Mouse (Mus musculus) frontal cortex, postnatal 10 days (tissue): Measurements from ENCODE around the gene Rab10.
A peak's percentile ranks its signal among the peaks of the same experiment; 100 is the strongest.

Experiments used
- DNase-seq, 2 experiments: peaks; one replicate each; pipeline ENCODE4 v3.0.0; 2022; ENCODE audit warnings: low spot score in 2 of 2, mixed read lengths in 1 of 2

Rab10 gene

GRCm38 (mm10) chr12:3296056-3296455 is 13.7 kb downstream of the Rab10 start:
- no peak for DNase-seq

DNA sequence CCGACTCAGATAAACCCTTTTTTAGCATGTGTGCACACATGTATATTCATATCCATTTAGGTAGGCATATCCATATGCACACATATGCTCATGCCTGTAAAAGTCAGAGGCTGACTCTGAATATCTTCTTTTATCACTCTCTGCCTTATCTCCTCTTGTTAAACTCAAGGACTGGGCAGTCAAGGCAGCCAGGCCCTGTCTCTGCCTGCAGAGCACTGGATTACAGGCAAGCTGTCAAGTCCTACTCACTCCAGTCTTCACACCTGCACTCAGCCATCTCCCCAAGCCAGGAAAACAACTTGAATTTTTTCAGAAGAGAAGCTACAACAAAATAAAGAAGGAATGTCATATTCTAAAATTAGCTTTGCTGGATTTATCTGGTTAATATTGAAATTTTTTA is 17.9 kb downstream of the Rab10 start:
- no peak for DNase-seq

DNA sequence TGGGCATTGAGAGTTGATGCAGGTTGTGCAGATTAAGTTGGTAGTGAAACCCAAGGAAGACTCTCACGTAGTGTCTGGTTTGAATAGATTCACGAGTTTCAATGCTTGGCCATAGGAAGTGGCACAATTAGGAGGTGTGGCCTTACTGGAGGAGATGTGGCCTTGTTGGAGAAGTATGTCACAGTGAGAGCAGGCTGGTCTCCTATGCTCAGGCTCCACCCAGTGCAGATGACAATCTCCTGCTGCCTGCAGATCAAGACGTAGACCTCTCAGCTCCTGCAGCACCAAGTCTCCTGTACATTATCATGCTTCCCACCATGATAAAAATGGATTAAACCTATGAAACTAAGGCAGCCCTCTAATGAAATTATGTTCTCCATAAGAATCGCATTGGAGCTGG is 18.7 kb downstream of the Rab10 start:
- no peak for DNase-seq

DNA sequence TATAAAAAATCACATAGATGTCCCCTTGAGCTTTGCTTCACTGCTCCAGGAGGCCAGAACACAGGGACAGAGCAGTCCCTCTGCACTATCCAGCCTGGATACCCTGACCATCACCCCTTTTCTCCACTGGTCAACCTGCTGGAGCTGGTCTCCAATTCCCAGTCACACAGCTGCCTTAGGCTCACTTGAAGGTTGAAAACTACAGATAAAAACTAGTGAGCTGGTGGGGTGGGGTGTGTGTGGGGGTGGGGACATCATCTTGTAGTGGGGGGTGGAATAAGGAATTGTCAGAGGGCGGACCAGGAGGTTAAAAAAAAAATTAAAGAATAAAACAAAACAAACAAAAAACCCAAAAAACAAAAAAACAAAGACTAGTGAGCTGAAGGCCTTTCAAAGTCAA is 21.3 kb downstream of the Rab10 start:
- no peak for DNase-seq

DNA sequence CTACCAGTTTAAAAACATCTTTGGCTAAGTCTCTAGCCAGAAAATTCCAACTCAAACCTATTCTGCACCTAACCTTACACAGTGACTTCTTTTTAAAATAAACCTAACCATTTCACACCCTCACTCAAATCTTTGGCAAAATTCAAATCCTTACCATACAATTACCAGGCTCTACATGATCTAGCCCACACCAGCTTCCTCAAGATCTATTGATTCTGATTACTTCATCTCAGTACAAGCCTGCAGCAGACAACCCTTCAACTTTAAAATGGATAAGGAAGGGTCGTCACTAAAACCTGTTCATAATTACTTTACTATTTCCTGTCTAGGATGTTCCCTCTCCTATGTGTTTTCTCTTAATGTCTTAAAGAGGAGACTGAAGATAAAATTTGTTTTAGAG is 23.9 kb downstream of the Rab10 start:
- DNase-seq: no peak

GRCm38 (mm10) chr12:3285377-3285776 is 24.4 kb downstream of the Rab10 start:
- DNase-seq: no peak

GRCm38 (mm10) chr12:3284463-3284862 is 25.3 kb downstream of the Rab10 start:
- DNase-seq: no peak

- no peak for DNase-seq
These were observed 25.8 kb downstream of the Rab10 start for GRCm38 (mm10) chr12:3283829-3284440.

DNA sequence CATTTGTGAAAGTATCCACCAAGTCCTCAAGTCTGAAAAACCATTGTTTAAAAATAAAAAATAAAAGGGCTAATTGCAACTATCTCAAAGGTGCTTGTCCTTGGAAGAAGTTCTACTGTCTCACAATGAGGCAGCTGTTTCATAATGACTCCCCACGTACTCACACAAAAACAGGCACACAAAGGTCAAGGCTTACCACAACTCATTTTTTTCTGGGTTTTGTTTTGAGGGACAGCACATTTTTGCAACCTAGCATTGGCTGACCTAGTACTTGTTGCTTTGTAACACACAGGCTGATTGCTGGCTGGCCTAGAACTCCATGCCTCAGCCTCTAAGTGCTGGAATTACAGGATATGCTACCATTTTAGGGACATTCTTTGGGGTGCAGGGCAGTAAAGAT is 26.8 kb downstream of the Rab10 start:
- no peak for DNase-seq

- DNase-seq: no peak
These were observed 27.2 kb downstream of the Rab10 start for GRCm38 (mm10) chr12:3282520-3282919.

DNA sequence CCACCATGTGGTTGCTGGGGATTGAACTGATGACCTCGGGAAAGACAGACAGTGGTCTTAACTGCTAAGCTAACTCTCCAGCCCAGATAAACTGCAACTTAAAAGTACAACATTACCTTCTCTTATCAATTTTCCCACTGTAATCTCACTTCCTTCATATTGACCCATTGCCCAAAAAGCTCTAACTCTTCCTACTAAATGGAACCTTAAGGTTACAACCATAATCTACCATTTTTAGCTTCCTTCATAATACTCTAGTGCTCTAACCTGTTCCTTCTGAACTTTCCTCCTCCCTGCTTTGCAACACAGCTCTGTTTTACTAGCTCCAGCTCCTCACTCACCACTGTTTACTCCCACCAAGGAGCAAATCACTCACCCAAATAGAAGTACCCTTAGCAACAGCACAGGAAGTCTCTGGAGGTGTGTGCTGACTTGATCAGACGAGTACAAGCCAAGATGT is 30.9 kb downstream of the Rab10 start:
- no peak for DNase-seq

DNA sequence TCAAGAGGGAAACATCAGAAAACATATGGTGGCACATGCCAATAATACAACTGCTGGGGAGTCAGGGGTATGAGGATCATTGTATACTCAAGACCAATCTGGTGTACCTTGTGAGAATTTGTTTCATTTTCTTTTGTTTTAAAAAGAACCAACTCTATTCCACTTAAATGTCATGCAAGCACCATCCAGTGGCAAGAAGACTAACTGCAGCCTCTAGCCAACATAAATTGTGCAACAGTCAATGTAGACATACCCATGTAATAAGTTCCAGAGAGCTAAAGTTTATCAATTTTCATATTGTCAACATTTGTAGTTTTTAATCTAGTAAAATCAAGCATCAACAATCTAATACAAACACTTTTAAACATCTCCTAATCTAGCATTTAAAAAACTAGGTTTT is 39.0 kb downstream of the Rab10 start:
- DNase-seq: no peak

DNA sequence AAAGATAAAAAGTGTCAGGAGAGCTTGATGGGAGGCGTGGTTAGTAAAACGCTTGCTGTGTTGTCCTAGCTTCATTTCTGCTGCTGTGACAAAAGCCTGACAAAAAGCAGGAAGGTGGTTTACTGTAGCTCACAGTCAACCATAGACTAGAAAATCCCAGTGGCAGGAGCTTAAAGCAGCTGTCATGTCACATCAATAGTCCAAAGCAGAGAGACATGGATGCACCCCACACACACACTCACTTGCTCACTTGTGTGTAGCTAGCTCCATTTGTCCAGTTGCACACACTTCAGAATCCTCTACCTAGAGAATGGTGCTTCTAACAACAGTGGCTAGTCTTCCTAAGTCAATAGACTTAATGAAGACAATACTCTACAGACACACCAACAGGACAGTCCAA is 42.4 kb downstream of the Rab10 start:
- no peak for DNase-seq

GRCm38 (mm10) chr12:3265188-3265587 is 44.6 kb downstream of the Rab10 start:
- no peak for DNase-seq

- no peak for DNase-seq
These were observed 45.3 kb downstream of the Rab10 start for GRCm38 (mm10) chr12:3264449-3264848.

- DNase-seq: no peak
These were observed 48.2 kb downstream of the Rab10 start for GRCm38 (mm10) chr12:3261596-3261995.

GRCm38 (mm10) chr12:3255966-3256365 is 53.8 kb downstream of the Rab10 start:
- DNase-seq: no peak

DNA sequence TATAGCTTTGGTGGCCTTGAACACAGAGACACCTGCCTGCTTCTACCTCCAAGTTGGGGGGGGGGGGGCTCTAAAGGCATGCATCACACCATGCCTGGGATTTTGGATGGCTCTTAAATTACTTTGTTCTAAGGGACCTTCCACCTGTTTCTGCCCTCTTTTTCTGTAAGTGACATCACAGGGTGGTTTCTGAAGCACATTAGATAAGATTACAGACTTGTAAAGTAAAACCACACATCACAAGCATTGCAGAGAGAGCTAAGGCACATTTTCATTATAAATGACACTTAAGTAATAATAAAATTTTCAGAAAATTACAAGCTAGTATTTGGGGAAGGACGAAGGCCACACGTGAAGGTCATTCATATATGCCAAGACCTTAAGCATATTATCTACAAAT is 54.3 kb downstream of the Rab10 start:
- no peak for DNase-seq

DNA sequence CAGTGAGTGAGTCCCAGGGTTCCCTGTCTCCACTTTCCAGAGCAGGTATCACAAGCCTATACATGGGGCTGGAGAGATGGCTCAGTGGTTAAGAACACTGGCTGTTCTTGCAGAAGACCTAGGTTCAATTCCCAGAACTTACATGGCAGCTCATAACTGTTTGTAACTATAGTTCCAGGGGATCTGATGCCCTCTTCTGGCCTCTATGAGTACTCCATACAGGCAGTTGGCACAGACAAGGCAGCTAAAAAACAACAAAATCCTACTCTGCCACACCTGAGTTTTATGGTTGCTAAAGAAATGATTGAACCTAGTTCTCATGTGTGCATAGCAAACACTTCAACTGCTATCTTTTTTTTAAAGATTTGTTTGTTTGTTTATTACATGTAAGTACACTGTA is 56.2 kb downstream of the Rab10 start:
- no peak for DNase-seq

DNA sequence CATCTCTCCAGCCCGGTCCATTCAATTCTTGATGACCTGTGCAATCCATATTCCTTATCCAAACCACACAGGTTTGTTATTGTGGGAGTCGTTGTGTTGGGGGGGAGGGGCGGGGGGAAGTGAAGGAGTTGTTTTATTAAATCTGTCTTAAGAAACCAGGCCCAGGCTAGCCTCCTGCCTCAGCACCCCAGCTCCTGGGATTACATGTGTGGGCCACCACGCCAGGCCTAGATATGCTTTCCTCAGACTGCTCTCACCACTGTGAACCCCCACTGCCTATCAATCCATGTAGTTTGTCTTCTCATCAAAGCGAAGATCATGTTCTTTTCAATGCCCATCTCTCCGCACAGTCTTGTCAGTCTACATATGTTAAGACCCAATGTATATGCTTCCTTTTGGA is 63.7 kb downstream of the Rab10 start:
- no peak for DNase-seq

DNA sequence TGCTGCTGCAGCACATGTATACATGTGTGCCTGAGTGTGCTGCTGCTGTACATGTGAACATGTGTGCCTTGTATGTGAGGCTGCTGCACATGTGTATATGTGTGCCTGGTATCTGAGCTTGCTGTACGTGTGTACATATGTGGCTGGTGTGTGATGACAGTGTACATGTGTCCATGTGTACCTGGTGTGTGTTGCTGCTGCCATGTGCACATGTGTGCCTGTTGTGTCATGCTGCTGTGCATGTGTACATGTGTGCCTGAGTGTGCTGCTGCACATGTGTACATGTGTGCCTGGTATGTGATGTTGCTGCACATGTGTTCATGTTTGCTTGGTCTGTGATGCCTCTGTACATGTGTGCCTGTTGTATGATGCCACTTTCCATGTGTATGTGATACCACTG is 70.2 kb downstream of the Rab10 start:
- DNase-seq: no peak

- DNase-seq: peak in 1 of 2 experiments; percentile 46
These were observed 71.3 kb downstream of the Rab10 start for GRCm38 (mm10) chr12:3238361-3239051.

GRCm38 (mm10) chr12:3237799-3238198 is 72.0 kb downstream of the Rab10 start:
- DNase-seq: no peak
